Comparison of ENCODE assay signal across 21 mouse cellular contexts in genomic region chr9:23150338-23150737, GRCm38 (mm10).
"Had no signal": no experiment of that assay in that cellular context is flagged by ENCODE, and none has a peak within 500 bp of the region (broad histone marks: within the 10 kb centered on the region; RNA-seq: fewer than 3 reads in every experiment).

No protein-coding gene starts in this region.

- DNase-seq: lung, adult 2 months; lung, postnatal 14 days; lung, postnatal 36 days; midbrain, embryonic 14.5 days; retina, postnatal 1 day; right cerebral cortex, adult 18-20 months; right cerebral cortex, postnatal 25 days; right cerebral cortex, postnatal 4 days; spleen, adult 18-20 months; thymus, adult 18-20 months; thymus, postnatal 14 days; thymus, postnatal 36 days had no signal

- H3K27ac ChIP-seq: lung, embryonic 15.5 days; macrophage; midbrain, embryonic 12.5 days; neural tube, embryonic 13.5 days; neural tube, embryonic 15.5 days had no signal

- H3K4me2 ChIP-seq: lung, embryonic 15.5 days; midbrain, embryonic 12.5 days; neural tube, embryonic 13.5 days; neural tube, embryonic 15.5 days had no signal

- ATAC-seq: lung, postnatal 0 days; midbrain, embryonic 16.5 days had no signal

- H3K27me3 ChIP-seq: lung, embryonic 15.5 days; midbrain, embryonic 12.5 days; neural tube, embryonic 13.5 days; neural tube, embryonic 15.5 days had no signal

- H3K4me3 ChIP-seq: lung, embryonic 15.5 days; megakaryocyte, embryonic 14.5 days; midbrain, embryonic 12.5 days; myocyte; neural tube, embryonic 13.5 days; neural tube, embryonic 15.5 days had no signal

- H3K9ac ChIP-seq: lung, embryonic 15.5 days; midbrain, embryonic 12.5 days; neural tube, embryonic 13.5 days; neural tube, embryonic 15.5 days had no signal

- H3K36me3 ChIP-seq: lung, embryonic 15.5 days; midbrain, embryonic 12.5 days; neural tube, embryonic 13.5 days; neural tube, embryonic 15.5 days had no signal

- H3K4me1 ChIP-seq: lung, embryonic 15.5 days; megakaryocyte, embryonic 14.5 days; midbrain, embryonic 12.5 days; neural tube, embryonic 13.5 days; neural tube, embryonic 15.5 days had no signal

- H3K9me3 ChIP-seq: lung, embryonic 15.5 days; megakaryocyte, embryonic 14.5 days; midbrain, embryonic 12.5 days; neural tube, embryonic 13.5 days; neural tube, embryonic 15.5 days had no signal
